Mouse (Mus musculus): ENCODE results near the gene Gabbr2. TPM values are rescaled to one million over a fixed set of nuclear protein-coding genes. Genes with fewer than 3 reads are reported as not detected.

Gene Gabbr2
- polyA plus RNA-seq, 1 experiment from 2014 or later, result 13.9 TPM

DNA sequence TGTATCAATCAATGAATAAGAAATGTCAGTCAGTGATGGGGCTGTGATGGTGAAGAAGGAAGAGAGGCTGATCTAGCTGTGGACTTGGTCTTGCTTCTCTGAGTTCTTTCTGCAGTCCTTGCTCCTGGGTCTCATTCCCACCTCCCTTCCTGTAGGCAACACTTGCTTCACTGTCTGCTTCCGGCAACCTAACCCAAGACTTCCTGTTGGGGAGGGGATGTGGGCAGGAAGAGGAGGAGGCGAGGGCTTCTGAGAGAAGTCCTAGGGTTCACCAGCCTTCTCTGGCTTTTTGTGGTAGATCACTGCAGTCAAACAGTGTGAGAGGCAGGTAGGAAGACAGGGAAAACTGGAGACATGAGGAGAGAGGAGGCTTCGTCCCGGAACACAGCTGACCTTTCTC lies 239.4 kb downstream of the Gabbr2 start:
- Histone ChIP-seq H3K4me1 (ENCODE audit: control insufficient read depth, insufficient read depth, low read length) (peaks cover 10% of the 10 kb centered on the region), H3K9ac (ENCODE audit: low read depth, low read length) (no peak overlapping the region), H3K4me2 (ENCODE audit: low read length) (no peak overlapping the region), H3K27ac (ENCODE audit: low read length) (no peak overlapping the region), H3K27me3 (ENCODE audit: control insufficient read depth, insufficient read depth, low read depth, low read length) (no peaks in the 10 kb centered on the region), H3K36me3 (ENCODE audit: control insufficient read depth, insufficient read depth, low read length) (no peaks in the 10 kb centered on the region), H3K4me3 (ENCODE audit: low read depth, low read length) (no peak overlapping the region), H3K9me3 (replicated peaks; ENCODE audit: control insufficient read depth, low read length, poor library complexity, severe bottlenecking) (no peaks in the 10 kb centered on the region)
- WGBS, result 87% methylated on average over 4 of the region's 4 CpGs
- no peak for ATAC-seq

- no peak for ATAC-seq
- H3K4me1 ChIP-seq (ENCODE audit: control insufficient read depth, insufficient read depth, low read length), result peaks cover 11% of the 10 kb centered on the region
- H3K9ac ChIP-seq (ENCODE audit: low read depth, low read length), result no peak overlapping the region
- no peak overlapping the region for H3K4me3 ChIP-seq (ENCODE audit: low read depth, low read length)
- no peaks in the 10 kb centered on the region for H3K9me3 ChIP-seq (replicated peaks; ENCODE audit: control insufficient read depth, low read length, poor library complexity, severe bottlenecking)
- H3K4me2 ChIP-seq (ENCODE audit: low read length), result no peak overlapping the region
- H3K27ac ChIP-seq (ENCODE audit: low read length), result 0 out of 2 replicates have a peak overlapping the region, but pooled peaks have one; percentile 17
- WGBS, result 86% methylated on average over 8 of the region's 8 CpGs
- H3K27me3 ChIP-seq (ENCODE audit: control insufficient read depth, insufficient read depth, low read depth, low read length), result no peaks in the 10 kb centered on the region
- no peaks in the 10 kb centered on the region for H3K36me3 ChIP-seq (ENCODE audit: control insufficient read depth, insufficient read depth, low read length)
Measured at GRCm38 (mm10) chr4:46749015-46749414, 242.7 kb downstream of the Gabbr2 start.

DNA sequence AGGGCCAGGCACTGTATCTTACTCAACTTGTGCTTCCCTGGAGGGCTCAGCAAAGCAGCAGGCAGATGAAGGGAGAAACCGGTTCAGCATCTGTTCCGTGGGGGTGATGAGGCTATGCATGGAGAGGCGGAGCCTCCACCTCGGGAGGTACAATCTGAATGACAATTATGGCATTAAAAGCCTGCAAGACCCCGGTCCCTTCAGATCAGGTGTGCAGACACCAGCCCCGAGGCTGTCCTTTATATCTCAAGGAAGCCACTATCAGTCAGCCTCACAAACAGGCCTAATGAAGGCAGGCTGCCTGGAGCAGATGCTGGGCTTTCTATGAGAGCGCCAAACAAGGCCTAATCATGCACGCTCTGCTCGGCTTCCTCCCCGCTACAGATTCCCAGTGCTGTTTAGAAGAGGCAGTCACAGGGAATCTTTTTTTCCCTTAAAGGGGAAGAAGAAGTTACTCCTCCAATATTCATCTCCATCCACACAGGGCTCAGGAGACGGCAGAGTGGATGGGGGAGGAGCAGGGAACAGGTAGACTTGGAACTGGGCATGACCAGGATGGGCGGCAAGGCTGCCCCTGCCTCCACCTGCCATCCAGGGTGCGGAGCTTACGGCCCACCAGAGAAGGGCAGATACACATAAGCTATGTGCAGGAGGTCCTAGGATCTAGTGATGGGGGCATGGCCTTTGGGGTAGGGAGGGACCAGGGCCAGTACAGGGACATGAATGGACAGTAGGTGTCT lies 244.5 kb downstream of the Gabbr2 start:
- H3K4me1 ChIP-seq (ENCODE audit: control insufficient read depth, insufficient read depth, low read length), result peaks cover 19% of the 10 kb centered on the region
- H3K27me3 ChIP-seq (ENCODE audit: control insufficient read depth, insufficient read depth, low read depth, low read length), result no peaks in the 10 kb centered on the region
- no peaks in the 10 kb centered on the region for H3K9me3 ChIP-seq (replicated peaks; ENCODE audit: control insufficient read depth, low read length, poor library complexity, severe bottlenecking)
- H3K9ac ChIP-seq (ENCODE audit: low read depth, low read length), result peak overlapping the region; percentile 32
- H3K4me3 ChIP-seq (ENCODE audit: low read depth, low read length), result no peak overlapping the region
- peak overlapping the region; percentile 31 for H3K27ac ChIP-seq (ENCODE audit: low read length)
- H3K4me2 ChIP-seq (ENCODE audit: low read length), result no peak overlapping the region
- no peaks in the 10 kb centered on the region for H3K36me3 ChIP-seq (ENCODE audit: control insufficient read depth, insufficient read depth, low read length)
- ATAC-seq, result peak; percentile 63
- 32% methylated on average over 14 of the region's 14 CpGs for WGBS

DNA sequence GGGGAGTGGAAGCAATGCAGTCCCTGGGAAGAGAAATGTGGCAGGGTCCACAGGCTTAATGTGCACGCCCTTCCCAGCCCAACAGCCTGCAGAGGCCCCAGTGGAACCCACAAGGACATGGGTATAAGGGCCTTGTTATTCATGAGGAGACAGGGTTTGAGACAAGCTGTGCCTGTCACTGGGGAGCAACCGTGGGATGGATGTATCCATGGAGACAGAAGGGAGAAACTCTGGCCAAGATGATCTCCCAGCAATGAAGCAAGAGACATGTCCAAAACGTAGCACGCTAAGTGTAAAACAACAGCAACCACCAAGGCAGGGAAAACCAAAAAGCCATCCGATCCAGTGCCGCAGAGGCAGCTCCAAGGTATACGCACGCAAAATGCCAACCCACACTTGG lies 246.1 kb downstream of the Gabbr2 start:
- H3K27me3 ChIP-seq (ENCODE audit: control insufficient read depth, insufficient read depth, low read depth, low read length), result no peaks in the 10 kb centered on the region
- no peaks in the 10 kb centered on the region for H3K9me3 ChIP-seq (replicated peaks; ENCODE audit: control insufficient read depth, low read length, poor library complexity, severe bottlenecking)
- H3K4me3 ChIP-seq (ENCODE audit: low read depth, low read length), result no peak overlapping the region
- no peak for ATAC-seq
- peaks cover 20% of the 10 kb centered on the region for H3K4me1 ChIP-seq (ENCODE audit: control insufficient read depth, insufficient read depth, low read length)
- no peaks in the 10 kb centered on the region for H3K36me3 ChIP-seq (ENCODE audit: control insufficient read depth, insufficient read depth, low read length)
- no peak overlapping the region for H3K27ac ChIP-seq (ENCODE audit: low read length)
- no peak overlapping the region for H3K4me2 ChIP-seq (ENCODE audit: low read length)
- no peak overlapping the region for H3K9ac ChIP-seq (ENCODE audit: low read depth, low read length)
- 78% methylated on average over 8 of the region's 8 CpGs for WGBS

- peaks cover 20% of the 10 kb centered on the region for H3K4me1 ChIP-seq (ENCODE audit: control insufficient read depth, insufficient read depth, low read length)
- H3K9me3 ChIP-seq (replicated peaks; ENCODE audit: control insufficient read depth, low read length, poor library complexity, severe bottlenecking), result no peaks in the 10 kb centered on the region
- no peak for ATAC-seq
- no peaks in the 10 kb centered on the region for H3K36me3 ChIP-seq (ENCODE audit: control insufficient read depth, insufficient read depth, low read length)
- 82% methylated on average over 7 of the region's 7 CpGs for WGBS
- no peak overlapping the region for H3K9ac ChIP-seq (ENCODE audit: low read depth, low read length)
- H3K27ac ChIP-seq (ENCODE audit: low read length), result no peak overlapping the region
- H3K27me3 ChIP-seq (ENCODE audit: control insufficient read depth, insufficient read depth, low read depth, low read length), result no peaks in the 10 kb centered on the region
- H3K4me2 ChIP-seq (ENCODE audit: low read length), result no peak overlapping the region
- H3K4me3 ChIP-seq (ENCODE audit: low read depth, low read length), result no peak overlapping the region
Measured at GRCm38 (mm10) chr4:46744583-46745155, 247.0 kb downstream of the Gabbr2 start.

DNA sequence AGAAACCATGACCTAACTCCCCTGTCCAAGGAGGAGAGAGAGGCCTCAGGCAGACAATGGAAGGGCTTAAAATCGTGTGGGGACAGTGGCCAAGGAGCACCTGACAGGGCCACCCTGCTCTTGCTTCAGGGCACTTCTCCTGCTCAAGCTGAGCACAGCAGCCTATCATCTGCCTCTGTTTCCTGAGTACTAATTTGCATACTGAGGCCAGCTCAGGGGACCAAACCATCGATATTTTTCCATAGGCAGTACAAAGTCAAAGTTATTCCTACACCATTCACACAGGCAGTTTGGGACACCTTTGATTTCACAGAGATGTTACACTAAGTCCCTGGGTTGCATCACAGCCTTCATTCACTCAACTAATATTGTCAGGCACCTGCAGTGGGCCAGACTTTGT lies 249.1 kb downstream of the Gabbr2 start:
- no peak overlapping the region for H3K4me2 ChIP-seq (ENCODE audit: low read length)
- H3K9ac ChIP-seq (ENCODE audit: low read depth, low read length), result no peak overlapping the region
- no peak; the same call in 1 of the 2 replicates for ATAC-seq
- peak overlapping the region; percentile 56; the same call in 1 of the 2 replicates for H3K27ac ChIP-seq (ENCODE audit: low read length)
- 8% methylated on average over 2 of the region's 2 CpGs for WGBS
- no peaks in the 10 kb centered on the region for H3K27me3 ChIP-seq (ENCODE audit: control insufficient read depth, insufficient read depth, low read depth, low read length)
- no peaks in the 10 kb centered on the region for H3K9me3 ChIP-seq (replicated peaks; ENCODE audit: control insufficient read depth, low read length, poor library complexity, severe bottlenecking)
- no peaks in the 10 kb centered on the region for H3K36me3 ChIP-seq (ENCODE audit: control insufficient read depth, insufficient read depth, low read length)
- H3K4me3 ChIP-seq (ENCODE audit: low read depth, low read length), result no peak overlapping the region
- peaks cover 18% of the 10 kb centered on the region for H3K4me1 ChIP-seq (ENCODE audit: control insufficient read depth, insufficient read depth, low read length)

DNA sequence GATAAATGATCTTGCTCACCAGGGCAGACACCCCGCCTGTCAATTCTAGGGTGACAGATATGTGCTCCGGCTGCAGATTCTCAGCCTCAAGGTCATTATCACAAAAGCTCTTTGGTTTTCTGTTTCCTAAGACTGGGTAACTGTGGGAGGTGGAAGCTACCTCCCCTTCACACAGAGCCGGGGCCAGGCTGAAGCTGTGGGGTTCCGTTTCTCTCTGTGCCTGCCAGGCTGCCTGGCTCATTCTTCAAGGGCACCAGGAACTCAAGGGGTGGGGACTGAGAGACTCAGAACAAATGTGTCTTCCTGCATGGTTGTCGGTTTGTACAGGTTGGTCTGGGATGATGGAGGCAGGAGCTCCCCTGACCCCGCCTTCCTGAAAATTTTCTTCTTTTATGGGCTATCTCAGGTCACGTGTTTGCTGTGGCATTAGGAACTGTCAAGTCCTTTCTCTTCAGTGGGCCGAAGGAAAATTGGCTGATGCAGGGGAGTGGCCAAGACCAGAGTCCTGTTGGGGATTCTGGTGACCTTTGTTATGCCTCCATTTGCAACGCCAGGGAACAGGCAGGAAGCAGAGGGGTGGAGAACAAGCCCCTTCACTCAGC lies 254.7 kb downstream of the Gabbr2 start:
- WGBS, result 45% methylated on average over 9 of the region's 9 CpGs
- no peak for ATAC-seq

GRCm38 (mm10) chr4:46734906-46735305 lies 256.8 kb downstream of the Gabbr2 start:
- Histone ChIP-seq H3K4me3 (ENCODE audit: low read depth, low read length) (no peak overlapping the region), H3K4me2 (ENCODE audit: low read length) (no peak overlapping the region), H3K27ac (ENCODE audit: low read length) (no peak overlapping the region; the same call in 1 of the 2 replicates), H3K9ac (ENCODE audit: low read depth, low read length) (no peak overlapping the region), H3K9me3 (replicated peaks; ENCODE audit: control insufficient read depth, low read length, poor library complexity, severe bottlenecking) (no peaks in the 10 kb centered on the region), H3K27me3 (ENCODE audit: control insufficient read depth, insufficient read depth, low read depth, low read length) (no peaks in the 10 kb centered on the region), H3K36me3 (ENCODE audit: control insufficient read depth, insufficient read depth, low read length) (0 out of 2 replicates have a peak, but pooled peaks cover 6% of the 10 kb centered on the region), H3K4me1 (ENCODE audit: control insufficient read depth, insufficient read depth, low read length) (peaks cover 18% of the 10 kb centered on the region)
- 59% methylated on average over 5 of the region's 5 CpGs for WGBS
- ATAC-seq, result no peak

More for the DNA sequence above, 254.7 kb downstream of the Gabbr2 start:
- Histone ChIP-seq H3K4me3 (ENCODE audit: low read depth, low read length) (no peak overlapping the region), H3K27ac (ENCODE audit: low read length) (no peak overlapping the region), H3K36me3 (ENCODE audit: control insufficient read depth, insufficient read depth, low read length) (0 out of 2 replicates have a peak, but pooled peaks cover 6% of the 10 kb centered on the region), H3K4me2 (ENCODE audit: low read length) (no peak overlapping the region), H3K9me3 (replicated peaks; ENCODE audit: control insufficient read depth, low read length, poor library complexity, severe bottlenecking) (no peaks in the 10 kb centered on the region), H3K9ac (ENCODE audit: low read depth, low read length) (no peak overlapping the region), H3K4me1 (ENCODE audit: control insufficient read depth, insufficient read depth, low read length) (peaks cover 15% of the 10 kb centered on the region), H3K27me3 (ENCODE audit: control insufficient read depth, insufficient read depth, low read depth, low read length) (no peaks in the 10 kb centered on the region)

GRCm38 (mm10) chr4:46731590-46731989 lies 260.1 kb downstream of the Gabbr2 start:
- Histone ChIP-seq H3K9ac (ENCODE audit: low read depth, low read length) (no peak overlapping the region), H3K27me3 (ENCODE audit: control insufficient read depth, insufficient read depth, low read depth, low read length) (no peaks in the 10 kb centered on the region), H3K4me2 (ENCODE audit: low read length) (no peak overlapping the region), H3K4me1 (ENCODE audit: control insufficient read depth, insufficient read depth, low read length) (peaks cover 42% of the 10 kb centered on the region), H3K4me3 (ENCODE audit: low read depth, low read length) (no peak overlapping the region), H3K36me3 (ENCODE audit: control insufficient read depth, insufficient read depth, low read length) (peaks cover 6% of the 10 kb centered on the region; the same call in 1 of the 2 replicates), H3K9me3 (replicated peaks; ENCODE audit: control insufficient read depth, low read length, poor library complexity, severe bottlenecking) (no peaks in the 10 kb centered on the region), H3K27ac (ENCODE audit: low read length) (peak overlapping the region; percentile 18; the same call in 1 of the 2 replicates)
- 11% methylated on average over 8 of the region's 8 CpGs for WGBS
- peak; percentile 22 for ATAC-seq

Measured in midbrain, embryonic 16.5 days (tissue).